Mouse (Mus musculus) MN1 (cell line): Measurements from ENCODE around the gene Trcg1.

Source experiments
- DNase-seq: peaks from one replicate; pipeline ENCODE4 v3.0.0-alpha.2; 2016; ENCODE audit warnings: low spot score

Gene Trcg1

GRCm38 (mm10) chr9:57262795-57263684, 26.7 kb downstream of the Trcg1 start:
- no peak for DNase-seq

- no peak for DNase-seq
These were observed 28.8 kb downstream of the Trcg1 start for GRCm38 (mm10) chr9:57265125-57265524.

- DNase-seq, result no peak
These were observed 31.1 kb downstream of the Trcg1 start for GRCm38 (mm10) chr9:57267421-57267820.

- no peak for DNase-seq
These were observed 31.7 kb downstream of the Trcg1 start for GRCm38 (mm10) chr9:57268078-57268477.

GRCm38 (mm10) chr9:57268575-57268974, 32.2 kb downstream of the Trcg1 start:
- DNase-seq, result no peak

- DNase-seq, result no peak
These were observed 33.0 kb downstream of the Trcg1 start for GRCm38 (mm10) chr9:57269384-57269783.

- no peak for DNase-seq
These were observed 34.0 kb downstream of the Trcg1 start for GRCm38 (mm10) chr9:57270399-57270798.

GRCm38 (mm10) chr9:57271081-57271480, 34.7 kb downstream of the Trcg1 start:
- DNase-seq, result no peak

- no peak for DNase-seq
These were observed 35.6 kb downstream of the Trcg1 start for GRCm38 (mm10) chr9:57271837-57272562.

- no peak for DNase-seq
These were observed 36.8 kb downstream of the Trcg1 start for GRCm38 (mm10) chr9:57272902-57273804.

- DNase-seq, result no peak
These were observed 37.6 kb downstream of the Trcg1 start for GRCm38 (mm10) chr9:57273805-57274494.

GRCm38 (mm10) chr9:57276311-57276710, 40.0 kb downstream of the Trcg1 start:
- DNase-seq, result no peak

GRCm38 (mm10) chr9:57278268-57278667, 41.9 kb downstream of the Trcg1 start:
- no peak for DNase-seq

- DNase-seq, result peak; percentile 62
These were observed 43.1 kb downstream of the Trcg1 start for GRCm38 (mm10) chr9:57279441-57279840.

- DNase-seq, result peak; percentile 81
These were observed 45.2 kb downstream of the Trcg1 start for GRCm38 (mm10) chr9:57281549-57281948.

- peak; percentile 37 for DNase-seq
These were observed 46.3 kb downstream of the Trcg1 start for GRCm38 (mm10) chr9:57282686-57283085.

- DNase-seq, result no peak
These were observed 47.0 kb downstream of the Trcg1 start for GRCm38 (mm10) chr9:57283311-57283710.

GRCm38 (mm10) chr9:57287183-57287582, 50.8 kb downstream of the Trcg1 start:
- no peak for DNase-seq

- no peak for DNase-seq
These were observed 58.5 kb downstream of the Trcg1 start for GRCm38 (mm10) chr9:57294905-57295304.

GRCm38 (mm10) chr9:57295666-57296065, 59.3 kb downstream of the Trcg1 start:
- DNase-seq, result no peak

GRCm38 (mm10) chr9:57296277-57296676, 59.9 kb downstream of the Trcg1 start:
- DNase-seq, result no peak
